Mouse (Mus musculus): ENCODE results near the gene Itpr3. TPM values are rescaled to one million over a fixed set of nuclear protein-coding genes. Genes with fewer than 3 reads are reported as not detected.

Itpr3 gene
- total RNA-seq (2014; fragmentation: Nextera tagmentation) (3.0 and 4.2 TPM in 2 replicates), total RNA-seq (2017) (3.0 and 3.4 TPM in 2 replicates)

DNA sequence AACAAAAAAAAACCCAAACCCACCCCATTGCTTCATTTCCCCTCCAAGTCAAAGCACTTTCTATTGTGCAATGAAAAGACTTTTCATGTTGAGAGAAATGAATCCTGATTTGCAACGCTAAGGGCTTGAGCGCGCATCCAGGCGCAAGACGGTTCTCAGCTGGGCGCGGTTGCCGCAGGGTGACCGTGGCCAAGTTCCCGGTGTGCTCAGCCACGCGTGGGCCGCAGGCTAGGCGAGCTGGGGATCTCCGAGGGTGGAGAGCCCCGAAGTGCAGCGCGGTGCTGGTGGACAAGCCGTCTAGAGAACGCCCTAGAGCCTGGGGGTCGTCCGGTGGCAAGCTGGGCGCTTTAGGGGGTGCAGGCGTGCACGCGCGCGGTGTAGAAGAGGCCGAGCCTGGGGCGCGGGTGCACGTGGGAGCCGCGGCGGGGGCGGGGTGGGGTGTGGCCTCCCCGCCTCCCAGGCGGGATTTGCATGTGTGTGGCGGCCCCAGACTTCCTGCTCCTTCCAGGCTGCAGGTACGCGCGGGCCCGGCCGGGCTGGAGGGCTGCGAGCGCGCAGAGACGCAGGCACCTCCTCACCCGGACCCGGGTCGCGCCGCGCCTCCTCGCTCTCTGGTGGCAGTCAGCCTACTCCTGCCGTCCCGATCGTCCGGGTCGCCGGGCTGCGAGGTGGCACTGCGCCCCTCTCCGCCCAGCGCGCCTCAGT, at the start of gene Itpr3:
Itpr3 (plus strand) TSS at position 493 of the 705 bp plus-strand sequence.
- ATAC-seq (replicated peaks; ENCODE audit: low FRiP score, low TSS enrichment, poor library complexity, severe bottlenecking) = no peak; the same call in 1 of the 2 replicates

DNA sequence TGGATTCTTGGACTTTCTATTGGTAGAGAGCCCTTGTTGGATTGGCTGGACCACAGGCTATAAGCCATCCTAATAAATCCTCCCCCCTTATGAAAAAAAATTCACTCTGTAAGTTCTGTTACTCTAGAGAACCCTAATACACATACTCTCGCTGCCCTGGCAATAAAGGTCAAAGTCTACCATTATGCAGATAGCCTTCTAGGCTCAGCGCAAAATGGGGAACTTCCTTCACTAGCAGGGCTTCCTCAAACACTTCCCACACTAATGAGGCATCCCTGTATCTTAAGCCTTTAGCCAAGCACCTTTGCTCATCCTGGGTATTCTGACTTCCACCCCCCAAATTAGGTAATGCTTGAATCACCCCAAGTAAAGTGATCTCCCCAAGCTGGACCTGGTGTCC, 48.8 kb upstream of the Itpr3 start:
- no peak for ATAC-seq (replicated peaks; ENCODE audit: low FRiP score, low TSS enrichment, poor library complexity, severe bottlenecking)

DNA sequence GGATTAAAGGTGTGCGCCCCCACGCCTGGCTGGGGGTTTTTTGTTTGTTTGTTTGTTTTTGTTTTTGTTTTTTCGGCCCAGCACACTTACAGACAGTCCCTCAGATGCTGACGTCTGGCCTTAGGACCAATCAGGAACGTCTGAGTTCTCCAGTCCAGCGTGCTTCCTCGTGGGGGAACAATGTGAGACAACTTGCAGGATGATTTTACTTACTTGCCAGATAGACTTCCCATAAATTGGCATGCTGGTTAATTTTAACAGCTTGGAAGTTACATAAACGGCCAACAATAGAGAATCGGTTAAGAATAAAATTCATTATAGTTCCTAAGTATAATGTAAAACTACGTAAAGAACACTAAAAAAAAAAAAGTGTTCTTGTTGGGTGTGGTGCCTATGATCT, 45.9 kb upstream of the Itpr3 start:
- ATAC-seq (replicated peaks; ENCODE audit: low FRiP score, low TSS enrichment, poor library complexity, severe bottlenecking) = no peak

DNA sequence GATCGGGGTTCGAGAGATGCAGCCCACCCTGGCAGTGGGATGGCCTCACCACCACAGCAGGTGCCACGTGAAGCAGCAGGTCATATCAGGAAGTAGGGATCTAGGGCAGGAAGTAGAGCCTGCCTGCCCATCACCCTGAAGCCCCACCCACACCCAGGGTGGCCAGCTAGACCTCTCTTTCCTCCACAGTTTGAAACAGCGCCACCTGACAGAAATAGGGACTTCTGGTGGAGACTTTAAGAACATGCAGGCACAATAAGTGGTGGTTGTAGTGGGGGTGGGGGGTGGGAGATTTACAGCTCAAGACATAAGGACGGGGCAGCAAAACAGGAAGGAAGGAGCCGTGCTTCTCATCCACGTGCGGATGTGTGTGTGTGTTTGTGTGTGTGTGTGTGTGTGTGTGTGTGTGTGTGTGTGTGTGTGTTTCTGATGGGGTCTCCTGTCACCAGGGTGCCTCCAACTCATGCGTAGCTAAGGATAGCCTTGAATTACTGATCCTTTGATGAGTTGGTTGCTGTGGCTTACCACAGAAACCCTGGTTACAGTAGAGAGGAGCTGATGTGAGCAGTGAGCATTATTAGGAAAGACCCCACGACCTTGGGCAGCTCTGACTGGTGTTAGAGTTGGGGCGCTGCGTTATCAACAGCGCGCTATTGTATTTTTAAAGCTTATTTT, 45.0 kb upstream of the Itpr3 start:
- ATAC-seq (replicated peaks; ENCODE audit: low FRiP score, low TSS enrichment, poor library complexity, severe bottlenecking) = peak; percentile 80

DNA sequence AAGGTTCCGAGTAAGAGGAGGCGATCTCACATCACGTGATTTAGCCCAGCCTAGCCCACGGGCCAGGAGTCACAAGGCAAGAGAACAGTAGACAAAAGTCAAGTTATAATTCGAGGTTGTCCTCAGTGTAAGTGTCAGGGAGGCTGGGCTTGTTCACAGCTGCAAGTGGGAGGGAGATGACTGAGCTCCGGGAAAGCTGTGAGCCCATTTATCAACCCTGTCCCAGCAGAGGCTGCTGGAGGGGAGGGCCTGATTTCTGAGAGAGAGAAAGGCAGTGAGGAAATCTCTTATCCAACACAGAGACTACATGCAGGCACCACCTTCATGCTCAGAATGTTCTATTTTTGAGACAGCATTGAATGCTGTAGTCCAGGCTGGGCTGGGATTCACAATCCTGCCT, 44.2 kb upstream of the Itpr3 start:
- ATAC-seq (replicated peaks; ENCODE audit: low FRiP score, low TSS enrichment, poor library complexity, severe bottlenecking) = peak; percentile 72

DNA sequence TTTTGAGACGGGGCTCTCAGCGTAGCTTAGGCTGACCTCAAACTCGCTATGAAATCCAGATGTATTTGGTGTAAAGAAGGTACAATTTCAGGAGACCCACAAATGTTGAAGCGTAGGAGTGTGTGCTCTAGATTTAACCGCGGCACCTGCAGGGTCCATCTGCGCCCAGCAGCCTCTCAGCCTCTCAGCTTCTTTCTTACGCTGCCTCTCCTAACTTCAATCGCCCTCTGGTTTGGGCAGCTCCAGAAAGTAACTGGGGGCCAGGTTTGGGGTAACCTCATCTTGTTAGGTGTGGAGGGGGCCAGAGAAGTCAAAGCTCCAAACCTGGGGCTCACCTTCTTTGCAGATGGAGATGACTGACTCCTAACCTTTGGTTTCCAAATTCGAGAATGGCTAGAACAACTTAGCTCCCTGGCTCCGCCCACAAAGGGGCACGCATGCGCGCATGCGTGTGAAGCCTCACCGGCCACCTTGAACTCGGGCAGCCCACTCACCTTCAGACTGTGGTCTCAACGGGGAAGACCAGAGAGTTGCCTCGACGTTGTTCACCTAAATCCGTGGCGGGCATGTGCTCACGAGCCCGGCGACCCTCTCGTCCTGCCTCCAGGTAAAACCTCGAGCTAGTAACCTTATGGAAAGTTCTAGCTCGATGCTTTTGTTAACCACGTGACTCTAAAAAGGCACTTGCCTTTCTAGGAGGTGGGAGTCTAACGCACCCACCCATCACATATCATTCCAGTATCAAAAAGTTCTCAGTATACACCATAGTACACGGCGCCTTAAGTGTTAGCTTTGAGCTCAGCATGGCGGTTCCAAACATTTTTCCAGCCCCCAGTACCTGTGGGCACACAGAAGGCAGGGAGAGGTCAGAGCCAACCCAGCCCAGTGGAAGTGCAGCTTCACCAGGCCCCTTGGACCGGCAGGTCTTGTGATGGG, 39.3 kb upstream of the Itpr3 start:
- ATAC-seq (replicated peaks; ENCODE audit: low FRiP score, low TSS enrichment, poor library complexity, severe bottlenecking) = peak; percentile 82

DNA sequence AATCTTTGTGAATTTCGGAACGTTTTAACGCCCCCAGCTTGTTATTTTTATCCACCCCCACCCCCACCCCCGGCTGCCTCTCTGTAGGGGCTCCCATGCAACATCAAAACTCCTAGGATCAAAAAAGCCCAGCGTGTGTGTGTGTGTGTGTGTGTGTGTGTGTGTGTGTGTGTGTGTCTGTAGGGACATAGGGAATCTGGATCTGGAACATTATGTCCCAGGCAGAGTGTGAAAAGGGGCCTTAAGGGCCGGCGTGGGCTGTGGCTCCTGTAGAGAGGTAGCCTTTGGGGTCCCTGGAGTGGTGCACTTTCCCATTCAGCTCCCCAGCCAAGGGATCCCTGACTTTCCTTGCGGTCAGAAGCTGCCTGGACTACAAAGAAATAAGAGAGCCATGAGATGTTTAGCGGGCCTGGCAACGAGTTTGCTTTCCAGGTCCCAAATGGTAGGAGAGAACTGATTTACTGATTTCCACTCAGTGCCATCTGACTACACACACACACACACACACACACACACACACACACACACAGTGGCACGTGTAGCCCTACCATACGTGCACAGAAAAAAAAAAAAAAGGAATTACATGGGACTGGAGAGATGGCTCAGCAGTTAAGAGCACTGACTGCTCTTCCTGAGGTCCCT, 38.4 kb upstream of the Itpr3 start:
- no peak for ATAC-seq (replicated peaks; ENCODE audit: low FRiP score, low TSS enrichment, poor library complexity, severe bottlenecking)

DNA sequence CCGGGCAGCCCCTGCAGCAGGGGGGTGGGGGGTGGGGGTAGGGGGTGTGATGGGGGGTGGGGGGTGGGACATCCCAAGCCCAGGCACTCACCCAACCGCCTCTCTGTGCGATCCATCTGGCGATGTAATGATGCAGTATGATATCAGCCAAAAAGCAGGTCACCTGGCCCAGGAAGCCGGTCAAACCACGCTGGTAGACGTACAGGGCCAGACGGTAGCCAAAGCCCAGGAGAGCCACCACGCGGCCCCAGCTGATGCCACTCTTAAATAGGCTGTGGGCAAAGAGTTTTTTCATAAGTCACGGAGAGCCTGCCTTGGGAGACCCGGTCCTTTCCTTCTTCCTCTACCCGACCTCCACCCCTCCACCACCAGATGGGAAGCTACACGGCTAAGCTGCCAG, 36.0 kb upstream of the Itpr3 start:
- ATAC-seq (replicated peaks; ENCODE audit: low FRiP score, low TSS enrichment, poor library complexity, severe bottlenecking) = no peak

DNA sequence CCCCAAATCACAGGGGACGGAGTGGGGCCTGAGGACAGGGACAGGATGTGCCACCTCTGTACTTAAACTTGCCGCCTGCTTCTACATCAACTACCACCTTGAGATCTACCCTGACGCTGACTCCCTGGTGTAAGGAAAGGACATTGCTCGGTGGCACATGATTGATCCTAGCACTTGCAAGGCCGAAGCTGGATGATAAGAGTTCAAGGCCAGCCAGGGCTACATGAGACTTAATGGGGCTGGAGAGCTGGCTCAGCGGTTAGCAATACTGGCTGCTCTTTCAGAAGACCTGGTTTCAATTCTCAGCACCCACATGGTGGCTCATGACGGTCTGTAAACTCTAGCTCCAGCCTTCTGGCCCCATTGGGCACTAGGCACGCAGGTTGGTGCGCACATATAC, 35.4 kb upstream of the Itpr3 start:
- no peak for ATAC-seq (replicated peaks; ENCODE audit: low FRiP score, low TSS enrichment, poor library complexity, severe bottlenecking)

DNA sequence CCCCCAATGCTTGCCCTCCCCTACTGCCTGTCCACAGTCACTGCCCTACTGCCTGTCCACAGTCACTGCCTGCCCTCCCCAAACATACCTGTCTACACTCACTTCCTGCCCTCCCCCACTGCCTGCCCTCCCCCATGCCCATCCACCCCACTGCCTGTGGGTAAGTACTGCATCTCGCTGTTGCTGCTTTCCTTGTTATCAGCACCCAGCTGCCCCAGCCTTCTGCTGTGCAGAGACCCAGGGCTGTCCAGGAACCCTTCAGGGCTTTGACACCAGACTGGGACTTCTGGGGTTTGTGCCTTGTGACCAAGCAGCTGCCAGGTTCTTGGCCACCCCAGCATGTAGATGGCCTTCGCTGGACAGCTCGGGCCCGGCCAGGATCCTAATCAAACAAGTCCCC, 33.8 kb upstream of the Itpr3 start:
- ATAC-seq (replicated peaks; ENCODE audit: low FRiP score, low TSS enrichment, poor library complexity, severe bottlenecking) = peak; percentile 46

DNA sequence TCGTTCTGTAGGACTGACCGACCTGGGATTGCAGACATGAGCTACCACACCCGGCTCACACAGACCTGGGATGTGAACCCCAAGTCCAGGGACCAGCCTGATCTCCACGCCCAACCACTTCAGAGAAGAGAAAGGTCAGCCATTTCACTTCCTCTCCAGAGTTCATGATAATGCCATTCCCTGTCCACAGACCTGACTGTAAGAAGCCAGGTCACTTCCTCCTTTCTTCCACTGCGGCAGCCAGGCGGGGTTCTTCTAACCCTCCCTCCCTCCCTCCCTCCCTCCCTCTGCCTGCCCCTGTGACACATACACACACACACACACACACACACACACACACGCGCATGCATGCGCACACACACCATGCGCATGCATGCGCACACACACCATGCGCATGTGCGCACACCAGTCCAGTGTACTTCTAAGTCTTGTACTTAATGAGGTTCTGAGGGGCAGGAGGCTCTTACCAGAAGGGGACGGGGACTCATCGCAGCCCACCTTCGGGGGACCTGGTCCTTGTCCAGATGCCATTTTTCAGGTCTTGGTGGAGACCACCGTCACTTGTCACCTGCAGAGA, 31.7 kb upstream of the Itpr3 start:
- ATAC-seq (replicated peaks; ENCODE audit: low FRiP score, low TSS enrichment, poor library complexity, severe bottlenecking) = no peak

DNA sequence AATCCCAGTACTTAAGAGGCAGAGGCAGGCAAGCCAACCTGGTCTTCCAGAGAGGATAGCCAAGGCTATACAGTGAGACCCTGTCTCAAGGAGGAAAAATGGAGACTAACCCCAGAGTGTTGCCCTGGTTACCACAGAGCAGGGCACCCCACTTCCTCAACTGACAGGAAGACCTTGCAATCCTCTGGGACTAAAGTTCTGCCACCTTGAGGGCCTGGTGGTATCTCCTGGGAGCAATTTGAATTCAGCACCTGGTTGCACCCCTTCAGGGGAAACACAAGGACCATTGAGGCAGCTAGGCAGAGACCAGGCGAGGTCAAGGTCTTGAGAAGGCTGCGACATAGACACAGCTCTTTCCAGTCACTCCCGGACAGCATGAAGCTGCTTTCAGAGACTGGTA, 31.2 kb upstream of the Itpr3 start:
- no peak for ATAC-seq (replicated peaks; ENCODE audit: low FRiP score, low TSS enrichment, poor library complexity, severe bottlenecking)

DNA sequence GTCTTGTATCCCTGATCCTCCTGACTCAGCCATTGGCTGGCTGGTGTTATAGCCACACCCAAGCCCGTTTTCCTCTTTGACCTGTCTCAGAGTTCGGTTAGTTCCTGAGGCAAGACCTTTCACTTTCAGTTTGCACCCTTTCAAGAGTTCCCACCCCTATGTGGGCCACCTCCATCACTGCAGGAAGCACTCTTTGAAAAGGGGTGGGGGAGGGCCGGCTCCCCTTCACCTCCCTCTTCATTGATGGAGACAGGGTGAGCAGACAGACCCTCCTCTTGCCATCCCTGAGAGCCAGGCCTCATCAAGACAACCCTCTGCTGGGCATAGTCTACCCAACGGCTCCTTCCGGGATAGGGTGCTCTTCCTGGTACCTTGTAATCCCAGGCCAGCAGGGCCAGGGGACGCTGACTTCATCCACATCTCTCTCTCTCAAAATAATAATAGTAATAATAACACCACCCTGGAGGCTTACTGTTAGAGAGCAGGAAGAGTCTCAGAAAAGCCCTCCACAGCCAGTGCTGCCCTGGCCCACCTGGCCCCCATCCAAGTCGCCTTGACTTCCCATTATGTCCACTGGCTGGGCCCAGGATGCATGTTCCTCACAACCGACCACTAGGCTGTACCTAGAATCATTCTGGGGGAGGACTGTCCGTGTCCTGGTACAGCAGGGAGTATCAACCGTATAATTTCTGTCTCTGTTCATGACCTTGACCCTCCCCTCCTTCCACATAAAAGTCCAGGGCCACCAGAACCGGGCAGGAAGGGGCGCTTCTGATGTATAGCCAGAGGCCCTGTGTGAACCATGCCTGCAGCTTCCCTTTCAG, 29.4 kb upstream of the Itpr3 start:
- peak; percentile 52 for ATAC-seq (replicated peaks; ENCODE audit: low FRiP score, low TSS enrichment, poor library complexity, severe bottlenecking)

DNA sequence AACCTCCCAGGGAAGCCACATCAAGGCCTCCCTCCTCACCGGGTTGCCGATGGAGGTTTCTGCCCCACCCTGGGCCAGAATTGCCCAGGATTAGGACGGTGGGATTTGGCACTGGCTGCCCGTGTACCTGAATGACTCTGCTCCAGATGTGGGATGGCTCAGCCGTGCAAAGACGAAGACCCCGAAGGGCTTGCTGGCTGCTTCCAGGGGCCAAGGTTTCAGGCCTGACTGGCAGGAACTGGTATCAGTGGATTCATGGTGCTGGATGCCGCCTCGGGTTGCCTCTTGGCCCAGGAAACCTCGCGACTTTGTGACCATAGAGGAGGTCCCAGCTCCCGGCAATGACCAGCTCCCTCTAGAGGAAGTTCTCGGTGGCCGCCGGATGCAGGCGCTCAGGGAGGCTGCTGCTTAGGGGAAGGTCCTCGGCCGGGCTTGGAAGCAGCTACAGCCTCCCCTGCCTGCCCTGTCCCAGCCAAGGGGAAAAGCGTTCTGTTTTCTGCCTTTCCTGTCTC, 28.8 kb upstream of the Itpr3 start:
- ATAC-seq (replicated peaks; ENCODE audit: low FRiP score, low TSS enrichment, poor library complexity, severe bottlenecking) = peak; percentile 81

DNA sequence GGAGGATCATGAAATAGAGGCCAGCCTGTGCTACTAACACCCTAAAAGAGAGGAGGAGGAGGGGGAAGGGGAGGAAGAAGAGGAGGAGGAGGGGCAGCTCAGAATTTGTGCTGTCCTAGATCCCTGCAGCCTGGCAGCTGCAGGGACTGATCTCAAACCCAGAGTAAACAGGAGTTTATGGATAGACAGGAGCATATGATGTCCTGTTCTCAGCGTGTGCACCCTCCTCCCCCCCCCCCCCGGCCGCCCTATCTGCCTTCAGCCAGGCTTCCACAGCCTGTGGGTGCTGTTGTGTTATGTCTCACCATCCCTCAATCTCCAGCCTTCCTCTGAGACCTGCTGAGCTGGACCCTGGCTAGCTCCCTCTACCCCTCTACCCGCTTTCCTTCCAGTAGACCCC, 28.2 kb upstream of the Itpr3 start, which contains the start of gene Bak1:
Bak1 (minus strand) TSS at position 101 of the 400 bp plus-strand sequence.
- peak; percentile 26; the same call in 1 of the 2 replicates for ATAC-seq (replicated peaks; ENCODE audit: low FRiP score, low TSS enrichment, poor library complexity, severe bottlenecking)

DNA sequence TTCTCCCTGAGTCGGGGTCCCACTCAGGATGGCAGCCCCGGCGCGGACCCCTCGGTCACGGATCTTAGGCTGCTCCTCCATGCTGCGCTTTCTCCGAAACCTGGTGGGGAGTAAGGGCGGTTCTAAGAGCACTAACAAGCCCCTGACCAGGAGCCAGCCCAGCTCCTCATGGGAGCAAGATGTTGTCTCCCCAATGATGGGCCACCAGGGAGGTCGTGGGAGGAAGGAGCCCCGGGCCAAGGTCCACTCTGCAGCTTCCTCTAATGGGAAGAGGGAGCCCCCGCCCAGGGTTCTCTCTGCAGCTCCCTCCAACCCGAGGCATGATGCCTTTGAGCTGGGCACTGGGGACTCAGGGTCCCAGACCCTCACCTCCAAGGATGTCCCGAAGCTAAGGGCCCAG, 27.7 kb upstream of the Itpr3 start:
- ATAC-seq (replicated peaks; ENCODE audit: low FRiP score, low TSS enrichment, poor library complexity, severe bottlenecking) = no peak

DNA sequence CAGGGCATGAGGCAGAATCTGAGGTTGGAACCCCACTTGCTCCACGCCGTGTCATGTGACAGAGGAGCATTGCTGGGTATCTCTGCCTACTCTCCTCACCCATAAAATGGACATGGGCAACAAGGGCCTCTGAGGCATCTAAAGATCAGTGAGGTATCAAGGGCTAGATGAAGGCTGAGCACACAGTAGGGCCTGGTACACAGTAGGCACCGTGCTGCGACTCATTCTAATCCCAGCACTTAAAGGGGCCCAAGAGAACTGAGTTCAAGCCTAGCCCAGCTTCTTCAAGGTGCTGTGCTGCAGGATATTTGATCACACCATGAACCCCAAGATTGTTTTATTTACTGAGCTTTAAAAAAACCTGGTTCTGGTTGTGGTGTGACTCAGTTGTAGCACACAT, 26.2 kb upstream of the Itpr3 start:
- ATAC-seq (replicated peaks; ENCODE audit: low FRiP score, low TSS enrichment, poor library complexity, severe bottlenecking) = no peak

DNA sequence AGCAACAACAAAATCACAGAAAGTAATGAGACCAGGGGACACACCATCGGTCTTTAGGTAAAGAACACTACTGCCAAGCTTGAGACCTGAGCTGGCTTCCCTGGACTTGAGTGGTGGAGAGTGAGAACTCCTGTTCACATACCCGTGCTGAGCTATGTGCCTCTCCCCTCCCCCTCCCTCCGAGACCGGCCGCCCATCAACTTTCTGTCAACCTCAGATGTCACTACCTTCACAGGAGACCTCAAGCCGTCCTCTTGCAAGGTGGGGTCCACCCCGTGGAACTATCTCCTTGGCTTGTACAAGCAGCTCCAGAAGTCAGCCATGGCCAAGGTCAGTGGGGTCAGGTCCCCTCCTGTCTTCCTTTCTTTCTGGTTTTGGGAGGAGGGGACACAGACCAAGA, 24.8 kb upstream of the Itpr3 start:
- ATAC-seq (replicated peaks; ENCODE audit: low FRiP score, low TSS enrichment, poor library complexity, severe bottlenecking) = no peak

Data from megakaryocyte-erythroid progenitor cell, adult 5-6 weeks (primary cell).